Mouse (Mus musculus): Measurements from ENCODE around the gene Thbd.

Gene Thbd

DNA sequence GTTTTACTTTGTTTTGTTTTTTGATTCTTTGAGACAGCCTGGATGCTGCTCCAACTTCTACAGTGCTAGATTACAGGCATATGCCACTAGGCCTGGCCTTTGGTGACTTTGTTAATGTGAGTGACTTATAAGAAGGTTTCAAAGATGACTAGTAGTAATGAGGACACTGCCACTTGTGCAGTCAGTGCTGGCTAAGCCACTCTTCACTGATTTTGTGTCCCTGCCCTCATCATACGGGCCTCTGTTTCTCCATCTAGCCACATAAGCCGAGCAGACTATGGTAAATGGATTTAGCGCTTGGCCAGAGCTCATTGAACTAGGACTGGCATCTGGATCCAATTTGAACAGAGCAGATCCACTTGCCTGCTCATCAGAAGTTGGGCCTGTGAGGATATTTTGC is 21.5 kb downstream of the Thbd start:
- DNase-seq (ENCODE audit: low spot score): no peak

DNA sequence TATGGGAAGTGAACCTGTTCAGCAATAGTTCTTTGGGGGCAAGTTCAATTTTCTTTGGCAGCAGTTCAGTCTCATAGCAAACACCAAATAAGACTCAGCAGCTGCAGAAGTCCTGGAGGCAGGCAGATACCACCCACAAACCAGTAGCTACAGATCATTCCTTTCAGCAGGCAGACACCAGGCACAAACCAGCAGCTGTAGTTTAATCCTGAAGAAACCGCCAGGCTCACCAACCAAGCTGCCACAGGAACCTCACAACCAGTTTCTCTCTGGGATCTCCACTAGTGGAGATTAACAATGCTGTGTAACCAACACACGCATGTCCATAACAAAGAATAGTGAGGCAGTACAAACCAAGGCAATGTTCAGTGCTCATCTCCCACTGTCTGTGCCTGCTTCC is 26.9 kb downstream of the Thbd start:
- DNase-seq (ENCODE audit: low spot score): no peak

DNA sequence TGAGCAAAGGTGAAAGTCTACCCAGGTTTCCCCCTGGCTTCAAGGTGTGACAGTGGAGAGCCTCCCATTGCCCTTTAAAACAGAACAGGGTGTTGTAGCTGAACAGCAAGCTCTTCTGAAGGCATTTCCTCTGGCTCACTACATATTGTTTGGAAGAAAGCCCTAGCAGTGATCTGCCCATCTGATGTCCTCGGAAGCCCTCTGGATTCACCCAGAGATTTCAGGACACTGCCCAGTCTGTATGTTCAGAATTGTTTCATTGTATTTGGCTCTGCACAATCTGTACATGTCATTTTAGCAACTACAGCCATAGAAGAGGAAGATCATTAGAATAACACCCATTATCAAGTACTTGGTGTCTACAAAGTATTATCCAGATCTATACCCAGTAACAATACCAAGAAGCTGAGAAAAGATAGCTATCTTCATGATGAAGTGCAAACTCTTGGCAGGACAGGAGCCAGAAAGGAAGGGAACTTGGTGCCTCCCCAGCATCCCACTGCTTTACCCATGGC is 28.0 kb downstream of the Thbd start:
- DNase-seq (ENCODE audit: low spot score): no peak

DNA sequence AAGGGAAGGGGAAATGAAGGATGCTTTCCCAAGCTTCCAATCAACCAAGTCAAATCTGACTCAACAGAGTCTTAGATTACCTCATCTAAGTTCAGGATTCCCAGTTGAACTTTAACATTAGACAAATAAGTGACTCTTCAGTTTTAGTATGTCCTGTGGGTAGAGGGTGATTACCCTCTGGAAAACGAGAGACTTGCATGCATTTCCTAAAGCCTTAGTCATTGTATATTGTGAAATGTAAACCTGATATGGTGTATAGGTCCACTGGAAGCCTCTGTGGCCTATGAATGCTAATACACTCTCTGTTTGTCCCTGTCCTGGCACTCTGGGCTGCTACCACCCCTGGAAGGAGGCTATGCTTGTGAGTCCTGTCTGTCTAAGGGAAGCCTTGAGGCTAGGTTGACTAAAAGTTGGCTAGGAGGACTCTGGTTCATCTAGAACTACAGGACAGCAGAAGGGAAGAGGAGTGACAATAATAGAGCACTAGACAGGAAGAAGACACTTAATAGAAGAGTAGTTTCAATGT is 29.1 kb downstream of the Thbd start:
- no peak for DNase-seq (ENCODE audit: low spot score)

DNA sequence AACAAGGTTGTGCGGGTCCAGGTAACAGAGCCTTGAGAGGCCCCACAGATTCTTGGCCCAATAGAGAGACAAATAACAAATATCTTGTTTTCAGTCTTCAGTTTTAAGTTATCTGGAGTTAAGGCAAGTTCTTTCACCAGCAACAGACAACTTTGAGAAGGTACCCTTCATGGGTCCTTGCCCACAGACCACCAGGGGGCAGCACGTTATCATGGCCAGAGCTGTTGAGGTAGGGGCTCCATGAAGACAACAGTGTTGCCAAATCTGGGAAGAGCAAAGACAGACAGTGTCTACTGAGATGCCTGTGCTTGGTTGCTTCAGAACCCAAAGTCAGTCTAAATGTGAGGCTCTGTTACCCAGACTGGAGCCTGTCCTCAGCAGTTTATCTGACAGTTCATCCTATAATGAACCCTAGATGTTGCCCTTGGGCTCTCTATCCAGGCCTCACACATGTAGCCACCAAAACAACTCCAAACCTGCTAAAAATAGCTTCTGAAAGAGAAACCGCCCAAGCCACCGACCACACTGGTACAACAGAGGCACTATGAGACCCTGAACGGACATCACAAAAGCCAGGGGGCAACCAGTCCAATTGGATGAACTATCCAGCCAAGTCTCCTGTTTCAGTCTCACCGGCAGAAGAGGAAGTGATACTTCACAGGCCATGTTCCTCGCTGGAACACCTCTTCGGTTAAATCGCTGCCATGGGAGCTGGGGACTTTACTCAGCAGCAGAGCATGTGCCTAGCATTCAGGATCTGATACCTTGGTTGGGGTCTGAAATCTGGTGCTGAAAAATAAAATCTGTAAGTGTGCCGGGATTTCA is 32.5 kb downstream of the Thbd start:
- peak; percentile 46 for DNase-seq (ENCODE audit: low spot score)

DNA sequence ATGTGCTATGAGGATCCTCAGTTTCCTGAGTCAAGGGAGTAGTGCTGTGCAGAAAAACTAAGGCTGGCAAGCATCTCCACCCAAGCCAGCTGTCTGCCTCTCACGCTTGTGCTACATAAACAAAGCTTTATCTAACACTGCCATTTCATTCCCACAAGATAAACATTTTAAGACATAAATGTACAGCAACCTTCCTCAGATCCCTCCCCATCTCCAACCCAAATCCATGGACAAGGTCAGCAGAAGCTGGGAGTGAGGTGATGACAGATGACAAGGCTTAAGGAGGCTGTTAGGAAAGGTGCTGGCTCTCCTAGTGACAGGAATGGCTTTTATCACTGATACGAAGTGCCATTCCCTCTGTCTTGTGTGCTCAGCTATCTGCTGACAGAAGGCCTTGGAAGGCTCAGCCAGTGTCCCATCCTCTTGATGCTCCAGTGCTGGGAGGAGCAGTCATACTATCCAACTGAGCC is 34.4 kb downstream of the Thbd start:
- no peak for DNase-seq (ENCODE audit: low spot score)

DNA sequence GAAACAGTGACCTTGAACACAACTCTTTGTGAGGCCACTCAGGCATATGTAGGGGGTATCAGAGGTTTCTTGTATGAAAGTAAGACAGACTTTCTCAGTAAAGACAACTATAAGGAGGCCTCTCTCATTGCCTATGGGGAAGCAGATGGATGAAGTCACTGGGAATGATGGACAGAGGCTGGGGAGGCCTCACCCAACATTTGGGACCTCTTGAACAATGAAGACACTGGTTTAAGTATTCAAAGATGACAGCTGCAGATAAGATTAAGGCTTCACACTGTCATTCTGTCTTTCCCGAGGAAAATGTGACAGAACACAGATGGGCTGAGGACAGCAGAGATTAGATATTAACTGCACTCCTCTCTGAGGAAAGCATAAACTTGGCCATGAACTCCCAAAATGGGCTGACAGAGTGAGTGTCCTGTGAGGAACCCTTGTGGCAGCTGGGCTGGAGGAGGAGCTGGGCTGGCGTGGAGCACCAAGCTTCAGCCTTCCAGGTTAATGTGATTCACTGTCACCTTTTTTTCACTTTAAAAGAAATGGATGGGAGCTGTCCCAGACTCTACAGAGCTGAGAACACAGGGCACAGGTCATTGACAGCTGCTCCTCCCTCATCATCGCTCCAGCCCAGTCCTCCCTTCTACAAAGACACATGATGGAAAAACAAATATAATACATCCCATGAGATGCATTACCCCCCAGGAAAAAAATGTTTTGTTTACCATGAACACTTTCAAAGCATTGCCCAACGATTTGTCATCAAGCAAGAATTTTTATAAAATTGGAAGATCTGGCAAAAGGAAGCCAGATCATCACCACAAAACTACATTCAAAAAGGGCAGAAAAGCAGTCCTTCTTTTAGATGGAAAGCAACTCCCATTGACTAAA is 36.0 kb downstream of the Thbd start:
- no peak for DNase-seq (ENCODE audit: low spot score)

DNA sequence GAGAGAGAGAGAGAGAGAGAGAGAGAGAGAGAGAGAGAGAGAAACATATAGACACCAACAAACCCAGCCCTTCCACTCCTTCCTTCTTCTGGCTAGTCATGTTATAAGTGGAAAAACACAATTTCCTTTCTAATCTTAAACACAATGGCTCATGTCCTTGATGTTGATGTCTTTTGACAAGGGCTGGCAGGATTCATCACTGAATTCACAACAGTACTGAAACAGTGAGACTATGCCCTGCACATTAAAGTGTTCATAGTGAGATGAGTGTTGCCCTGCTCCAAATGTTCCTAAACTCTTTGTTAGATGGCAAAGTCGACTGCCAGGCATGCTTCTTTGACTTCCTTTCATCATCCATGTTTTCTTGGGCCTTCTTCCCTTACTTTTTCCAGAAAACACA is 42.8 kb downstream of the Thbd start:
- no peak for DNase-seq (ENCODE audit: low spot score)

DNA sequence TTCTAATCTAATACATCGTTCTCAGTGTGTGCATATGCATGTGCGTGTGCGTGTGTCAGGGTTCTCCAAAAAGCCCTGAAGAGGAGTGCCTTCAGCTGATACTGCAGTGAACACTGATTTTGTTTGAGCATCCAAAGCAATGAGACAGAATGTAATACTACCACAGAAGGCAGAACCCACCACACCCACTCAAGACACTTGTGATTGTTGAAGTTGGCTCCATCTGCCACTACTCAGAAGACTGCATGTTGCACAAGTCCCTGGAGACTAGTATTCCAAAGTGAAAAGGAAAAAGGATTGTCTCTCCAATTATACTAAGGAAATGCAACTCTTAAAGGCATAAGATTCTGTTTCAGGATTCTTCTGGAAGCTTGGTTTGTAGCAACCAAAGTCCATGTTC is 43.5 kb downstream of the Thbd start:
- DNase-seq (ENCODE audit: low spot score): no peak

DNA sequence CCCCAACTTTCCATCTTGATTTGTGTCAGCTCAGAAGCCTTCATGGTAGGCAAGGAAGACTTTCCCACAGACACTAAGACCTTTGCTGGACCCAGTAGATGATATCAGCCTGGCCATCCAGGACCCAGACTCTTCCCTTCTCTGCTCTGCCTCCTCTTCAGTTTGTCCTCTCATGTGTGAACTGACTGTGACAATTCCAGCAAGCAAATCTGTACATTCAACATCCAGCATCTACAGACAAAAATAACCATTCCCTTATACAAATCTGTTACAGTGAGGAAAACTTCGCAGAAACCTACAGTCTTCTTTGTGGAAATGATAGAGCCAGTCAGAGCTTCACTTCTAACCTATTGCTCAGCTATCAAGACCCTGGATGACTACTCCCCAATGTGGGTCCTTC is 50.8 kb downstream of the Thbd start:
- DNase-seq (ENCODE audit: low spot score): no peak

Data from testis, postnatal 14 days (tissue).